Mouse (Mus musculus) spleen, adult 2 months (tissue): Measurements from ENCODE around the gene Thada. TPM values are rescaled to one million over a fixed set of nuclear protein-coding genes. Genes with fewer than 3 reads are reported as not detected.

Source experiments
- DNase-seq, 2 experiments: peaks; one replicate each; pipeline versions ENCODE4 v3.0.0 to v3.0.0-alpha.2; 2012 to 2021; ENCODE audit warnings: low spot score in 2 of 2, low read depth in 1 of 2
- H3K27ac ChIP-seq: fragments of 200-500 bp; 2 replicates; pipeline ENCODE4 v1.5.1; 2012; ENCODE audit warnings: low read length, inconsistent platforms; ENCODE audit not compliant: insufficient read depth
- H3K27me3 ChIP-seq: fragments of 200-500 bp; 2 replicates; pipeline ENCODE4 v1.6.1; 2012; ENCODE audit warnings: mild to moderate bottlenecking, moderate library complexity, low read length, inconsistent platforms; ENCODE audit not compliant: control insufficient read depth, insufficient read depth
- H3K36me3 ChIP-seq: fragments of 200-500 bp; 2 replicates; pipeline ENCODE4 v1.6.1; 2012; ENCODE audit warnings: mild to moderate bottlenecking, low read length, inconsistent platforms; ENCODE audit not compliant: control insufficient read depth, insufficient read depth
- H3K4me1 ChIP-seq: fragments of 200-500 bp; 2 replicates; pipeline ENCODE4 v1.6.1; 2011; ENCODE audit warnings: inconsistent platforms; ENCODE audit not compliant: control insufficient read depth, insufficient read depth, insufficient read length
- H3K4me3 ChIP-seq: fragments of 200-500 bp; 2 replicates; pipeline ENCODE4 v1.5.1; 2011; ENCODE audit warnings: mild to moderate bottlenecking, inconsistent platforms; ENCODE audit not compliant: insufficient read depth, insufficient read length; ENCODE audit errors: extremely low read depth
- CTCF ChIP-seq: fragments of 200-500 bp; IDR thresholded peaks from 2 replicates; pipeline ENCODE4 v1.5.1; 2011; ENCODE audit warnings: mild to moderate bottlenecking, inconsistent platforms; ENCODE audit not compliant: insufficient read depth, insufficient read length, insufficient replicate concordance; ENCODE audit errors: extremely low read depth
- POLR2A ChIP-seq: fragments of 200-500 bp; IDR thresholded peaks from 2 replicates; pipeline ENCODE4 v1.6.1; 2011; ENCODE audit warnings: low read depth, low read length, inconsistent platforms
- WGBS: fragments of 180-500 bp; shearing (Covaris S2); methylation state at CpG from one replicate; pipeline ENCODE4 v1.1.7; 2018; 5-methylcytosine and 5-hydroxymethylcytosine counted together
- polyA plus RNA-seq: library from polyadenylated mRNA; depleted of rRNA; stranded (reverse); fragments of >200 nt; gene quantifications from 2 replicates; pipeline ENCODE4 v1.2.3, GENCODE M21; 2012

The Thada gene
- polyA plus RNA-seq, 1 experiment = 17.2 TPM

- Histone ChIP-seq H3K27ac (no peak overlapping the region), H3K36me3 (no peaks in the 10 kb centered on the region), H3K4me3 (no peak overlapping the region), H3K4me1 (no peaks in the 10 kb centered on the region; the same call in 1 of the 2 replicates), H3K27me3 (no peaks in the 10 kb centered on the region)
- WGBS = 80% methylated on average over 5 of the region's 5 CpGs
- no peak for DNase-seq
- TF ChIP-seq POLR2A = no peak
- no peak for TF ChIP-seq CTCF
These were observed 200.4 kb downstream of the Thada start for GRCm38 (mm10) chr17:84265480-84266130.

GRCm38 (mm10) chr17:84264305-84264704 is 201.7 kb downstream of the Thada start:
- Histone ChIP-seq H3K4me1 (no peaks in the 10 kb centered on the region; the same call in 1 of the 2 replicates), H3K27me3 (no peaks in the 10 kb centered on the region), H3K36me3 (no peaks in the 10 kb centered on the region), H3K27ac (no peak overlapping the region), H3K4me3 (no peak overlapping the region)
- TF ChIP-seq CTCF = no peak
- no peak for TF ChIP-seq POLR2A
- 75% methylated on average over 6 of the region's 6 CpGs for WGBS
- no peak for DNase-seq

GRCm38 (mm10) chr17:84263591-84263990 is 202.4 kb downstream of the Thada start:
- Histone ChIP-seq H3K27me3 (no peaks in the 10 kb centered on the region), H3K4me3 (no peak overlapping the region), H3K4me1 (no peaks in the 10 kb centered on the region; the same call in 1 of the 2 replicates), H3K27ac (no peak overlapping the region), H3K36me3 (no peaks in the 10 kb centered on the region)
- DNase-seq = no peak
- 84% methylated on average over 5 of the region's 5 CpGs for WGBS
- TF ChIP-seq CTCF = no peak
- no peak for TF ChIP-seq POLR2A

- DNase-seq = no peak
- H3K4me3 ChIP-seq = no peak overlapping the region
- no peaks in the 10 kb centered on the region; the same call in 1 of the 2 replicates for H3K4me1 ChIP-seq
- WGBS = 88% methylated on average over 9 of the region's 9 CpGs
- H3K36me3 ChIP-seq = no peaks in the 10 kb centered on the region
- no peak overlapping the region for H3K27ac ChIP-seq
- TF ChIP-seq POLR2A (no peak), CTCF (no peak)
- H3K27me3 ChIP-seq = no peaks in the 10 kb centered on the region
These were observed 203.6 kb downstream of the Thada start for GRCm38 (mm10) chr17:84262325-84262979.

DNA sequence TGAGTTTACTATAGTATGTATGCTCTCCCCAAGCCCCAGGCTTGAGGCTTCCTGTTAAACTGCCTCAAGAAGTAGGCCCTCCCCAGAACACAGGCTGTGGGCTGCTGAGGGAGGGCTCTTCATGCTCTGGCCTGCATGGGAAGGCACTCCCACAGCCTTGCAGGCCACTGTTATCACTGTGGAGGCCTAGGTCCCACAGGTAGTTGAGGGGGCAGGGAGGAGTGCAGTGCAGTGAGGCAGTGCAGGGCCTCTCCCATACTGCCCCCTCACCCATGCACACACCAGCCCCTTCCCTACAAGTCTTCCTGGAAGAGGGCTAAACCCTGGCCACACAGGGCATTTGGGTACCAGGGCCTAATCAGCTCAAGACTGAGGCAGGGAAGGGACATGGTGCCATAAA is 205.0 kb downstream of the Thada start:
- TF ChIP-seq CTCF (no peak), POLR2A (no peak)
- Histone ChIP-seq H3K36me3 (no peaks in the 10 kb centered on the region), H3K4me1 (no peaks in the 10 kb centered on the region; the same call in 1 of the 2 replicates), H3K27me3 (no peaks in the 10 kb centered on the region), H3K27ac (no peak overlapping the region), H3K4me3 (no peak overlapping the region)
- DNase-seq = no peak

DNA sequence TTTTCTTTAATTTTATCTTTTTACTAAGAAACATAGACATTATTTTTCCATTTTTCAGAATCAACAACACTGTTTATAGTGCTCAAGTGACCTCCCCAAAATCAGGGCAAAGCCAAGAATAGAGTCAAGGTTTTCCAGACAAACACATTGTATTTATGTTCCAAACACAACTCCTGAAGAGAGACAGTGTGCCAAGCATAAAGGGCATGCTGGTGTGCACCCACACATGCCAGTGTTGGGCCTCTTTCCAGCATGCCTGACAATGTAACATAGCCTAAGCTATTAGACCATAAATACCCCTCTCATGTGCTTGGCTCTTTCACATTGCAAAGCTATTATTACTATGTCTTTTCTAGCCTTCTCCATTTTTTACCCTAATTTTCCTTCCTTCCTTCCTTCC is 205.8 kb downstream of the Thada start:
- no peak overlapping the region for H3K27ac ChIP-seq
- TF ChIP-seq CTCF (no peak), POLR2A (no peak)
- 0 out of 2 replicates have a peak, but pooled peaks cover 1% of the 10 kb centered on the region for H3K36me3 ChIP-seq

GRCm38 (mm10) chr17:84258638-84259261 is 207.3 kb downstream of the Thada start:
- Histone ChIP-seq H3K4me3 (no peak overlapping the region), H3K4me1 (no peaks in the 10 kb centered on the region), H3K27ac (no peak overlapping the region), H3K27me3 (no peaks in the 10 kb centered on the region), H3K36me3 (0 out of 2 replicates have a peak, but pooled peaks cover 1% of the 10 kb centered on the region)
- DNase-seq = no peak
- TF ChIP-seq CTCF = no peak
- TF ChIP-seq POLR2A = no peak
- 66% methylated on average over 4 of the region's 4 CpGs for whole genome bisulfite sequencing

More for the DNA sequence above, 205.8 kb downstream of the Thada start:
- Histone ChIP-seq H3K27me3 (no peaks in the 10 kb centered on the region), H3K4me1 (no peaks in the 10 kb centered on the region; the same call in 1 of the 2 replicates), H3K4me3 (no peak overlapping the region)
- no peak for DNase-seq
